Mouse (Mus musculus): ENCODE data around the gene Rps15.

- TF ChIP-seq POLR2A (IDR thresholded peaks at IDR 0.05; ENCODE audit: low read depth, low read length) (no peak), CTCF (IDR thresholded peaks at IDR 0.05; ENCODE audit: extremely low read depth, insufficient read depth, insufficient read length, insufficient replicate concordance) (no peak)
Measured at GRCm38 (mm10) chr10:80250059-80250458, 42.2 kb upstream of the Rps15 start.

All from spleen, adult 2 months (tissue).